Mouse (Mus musculus) midbrain, embryonic 13.5 days (tissue): ENCODE results near the gene Zpbp2. TPM values are rescaled to one million over a fixed set of nuclear protein-coding genes. Genes with fewer than 3 reads are reported as not detected.
"Not testable (repeated sequence)": the region's sequence is repeated elsewhere in the genome, so short reads cannot be mapped to it uniquely, and the experiment has no call there.

Experiments
- ATAC-seq: fragments of 200-750 bp; cut with Nextera tagmentation; 2 replicates; pipeline ENCODE4 v1.8.0; 2017; ENCODE audit warnings: mild to moderate bottlenecking, moderate TSS enrichment, moderate library complexity
- H3K27ac ChIP-seq: fragments of 300-500 bp; sonication (generic); 2 replicates; pipeline ENCODE4 v1.5.1; 2015; ENCODE audit warnings: inconsistent platforms, mild to moderate bottlenecking, moderate library complexity
- H3K27me3 ChIP-seq: fragments of 300-500 bp; sonication (generic); 2 replicates; pipeline ENCODE4 v1.6.1; 2015; ENCODE audit warnings: mild to moderate bottlenecking, inconsistent platforms
- H3K36me3 ChIP-seq: fragments of 300-500 bp; sonication (generic); 2 replicates; pipeline ENCODE4 v1.6.1; 2015; ENCODE audit warnings: mild to moderate bottlenecking, inconsistent platforms
- H3K4me1 ChIP-seq: fragments of 300-500 bp; sonication (generic); replicated peaks from 2 replicates; pipeline ENCODE4 v1.6.1; 2015; ENCODE audit warnings: inconsistent platforms
- H3K4me2 ChIP-seq: fragments of 300-500 bp; sonication (generic); replicated peaks from 2 replicates; pipeline ENCODE4 v1.6.1; 2015; ENCODE audit warnings: moderate library complexity, mild to moderate bottlenecking, inconsistent platforms
- H3K4me3 ChIP-seq: fragments of 300-500 bp; sonication (generic); replicated peaks from 2 replicates; pipeline ENCODE4 v1.5.1; 2015; ENCODE audit warnings: mild to moderate bottlenecking, inconsistent platforms
- H3K9ac ChIP-seq: fragments of 300-500 bp; sonication (generic); replicated peaks from 2 replicates; pipeline ENCODE4 v1.6.1; 2015; ENCODE audit warnings: mild to moderate bottlenecking, inconsistent platforms
- H3K9me3 ChIP-seq: fragments of 300-500 bp; sonication (generic); 2 replicates; pipeline ENCODE4 v1.6.1; 2016; ENCODE audit warnings: mild to moderate bottlenecking, inconsistent platforms
- WGBS: fragments of 180-500 bp; shearing (Covaris S2); methylation state at CpG from one replicate; pipeline ENCODE4 v1.1.7; 2015; 5-methylcytosine and 5-hydroxymethylcytosine counted together
- polyA plus RNA-seq: library from polyadenylated mRNA; unstranded; fragments of >200 nt; fragmentation: Nextera tagmentation; extraction: Ambion mirVana; gene quantifications from 2 replicates; pipeline ENCODE4 v1.2.1, GENCODE M21; 2015

Gene Zpbp2
- polyA plus RNA-seq, 1 experiment from 2014 or later: 0.12 TPM

DNA sequence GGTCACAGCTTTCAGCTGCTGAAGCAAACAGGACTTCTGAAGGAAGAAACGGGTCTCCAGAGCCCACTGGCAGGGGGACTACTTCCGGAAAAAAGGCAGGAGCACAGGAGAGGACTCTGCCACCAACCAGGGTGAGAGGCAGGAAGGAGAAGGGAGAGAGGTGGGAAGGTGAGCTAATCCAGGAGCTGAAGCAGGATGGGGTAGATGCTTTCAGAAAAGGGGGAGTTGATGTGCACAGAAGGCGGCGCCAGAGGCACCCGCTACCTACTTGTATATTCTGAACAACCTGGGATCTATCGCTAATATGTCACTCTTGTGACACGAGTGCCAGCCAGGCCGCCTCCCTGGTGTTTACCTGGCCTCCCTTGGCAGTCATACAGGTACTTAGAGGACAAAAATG is 47.1 kb downstream of the Zpbp2 start, which contains the start of gene Lrrc3c:
Lrrc3c (plus strand) TSS at position 301 of the 400 bp plus-strand sequence.
- H3K4me2 ChIP-seq: no peak within 1 kb of the TSS
- no peak within 1 kb of the TSS for H3K27ac ChIP-seq
- peaks cover 27% of the 10 kb centered on the region for H3K27me3 ChIP-seq
- H3K4me1 ChIP-seq: 0 out of 2 replicates have a peak, but pooled peaks cover 8% of the 10 kb centered on the region
- no peaks in the 10 kb centered on the region for H3K36me3 ChIP-seq
- WGBS: 89% methylated on average over 8 of the region's 8 CpGs
- no peaks in the 10 kb centered on the region for H3K9me3 ChIP-seq
- no peak within 1 kb of the TSS for H3K4me3 ChIP-seq
- no peak for ATAC-seq
- 0 out of 2 replicates have a peak within 1 kb of the TSS, but pooled peaks have one; percentile 14 for H3K9ac ChIP-seq

GRCm38 (mm10) chr11:98598851-98599290 is 48.0 kb downstream of the Zpbp2 start:
- Histone ChIP-seq H3K4me2 (no peak overlapping the region), H3K9me3 (no peaks in the 10 kb centered on the region), H3K9ac (0 out of 2 replicates have a peak overlapping the region, but pooled peaks have one; percentile 14), H3K27me3 (peaks cover 27% of the 10 kb centered on the region), H3K4me1 (0 out of 2 replicates have a peak, but pooled peaks cover 8% of the 10 kb centered on the region), H3K27ac (no peak overlapping the region), H3K36me3 (no peaks in the 10 kb centered on the region), H3K4me3 (no peak overlapping the region)
- 65% methylated on average over 18 of the region's 18 CpGs for WGBS
- ATAC-seq: no peak

- Histone ChIP-seq H3K36me3 (no peaks in the 10 kb centered on the region), H3K27ac (no peak overlapping the region), H3K27me3 (peaks cover 23% of the 10 kb centered on the region), H3K9ac (0 out of 2 replicates have a peak overlapping the region, but pooled peaks have one; percentile 14), H3K9me3 (no peaks in the 10 kb centered on the region), H3K4me3 (no peak overlapping the region), H3K4me2 (no peak overlapping the region), H3K4me1 (0 out of 2 replicates have a peak, but pooled peaks cover 8% of the 10 kb centered on the region)
- 49% methylated on average over 18 of the region's 18 CpGs for WGBS
- ATAC-seq: no peak
Measured at GRCm38 (mm10) chr11:98599291-98599690, 48.4 kb downstream of the Zpbp2 start.

- Histone ChIP-seq H3K27me3 (peaks cover 23% of the 10 kb centered on the region), H3K9ac (no peak overlapping the region; the same call in 1 of the 2 replicates), H3K9me3 (no peaks in the 10 kb centered on the region), H3K27ac (no peak overlapping the region), H3K4me2 (peak overlapping the region; percentile 53), H3K4me3 (peak overlapping the region; percentile 32), H3K4me1 (0 out of 2 replicates have a peak, but pooled peaks cover 8% of the 10 kb centered on the region), H3K36me3 (no peaks in the 10 kb centered on the region)
- ATAC-seq: peak; percentile 53; the same call in 1 of the 2 replicates
- 1% methylated on average over 19 of the region's 20 CpGs for WGBS
Measured at GRCm38 (mm10) chr11:98602090-98602690, 51.3 kb downstream of the Zpbp2 start.

DNA sequence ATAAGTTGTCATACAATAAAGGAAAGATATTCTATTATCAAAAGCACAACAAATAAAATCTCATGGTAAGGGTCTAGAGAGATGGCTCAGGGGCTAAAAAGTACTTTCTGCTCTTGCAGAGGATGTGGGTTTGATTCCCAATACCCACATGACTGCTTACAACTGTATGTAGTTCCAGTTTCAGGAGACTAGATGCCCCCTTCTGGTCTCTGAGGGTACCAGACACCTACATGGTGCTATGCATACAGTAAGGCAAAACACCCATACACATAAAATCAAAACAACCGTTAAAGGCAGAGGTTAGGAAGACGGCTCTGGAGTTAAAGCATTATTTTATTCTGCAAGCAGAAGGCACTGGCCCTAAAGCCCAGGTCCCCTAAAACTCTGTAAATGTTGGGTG is 53.1 kb downstream of the Zpbp2 start:
- H3K4me2 ChIP-seq: no peak overlapping the region
- no peaks in the 10 kb centered on the region for H3K36me3 ChIP-seq
- no peak for ATAC-seq
- WGBS: 87% methylated on average over 2 of the region's 2 CpGs
- no peak overlapping the region for H3K27ac ChIP-seq
- H3K4me1 ChIP-seq: 0 out of 2 replicates have a peak, but pooled peaks cover 8% of the 10 kb centered on the region
- no peak overlapping the region for H3K4me3 ChIP-seq
- H3K9me3 ChIP-seq: no peaks in the 10 kb centered on the region
- H3K9ac ChIP-seq: no peak overlapping the region
- peaks cover 15% of the 10 kb centered on the region for H3K27me3 ChIP-seq

DNA sequence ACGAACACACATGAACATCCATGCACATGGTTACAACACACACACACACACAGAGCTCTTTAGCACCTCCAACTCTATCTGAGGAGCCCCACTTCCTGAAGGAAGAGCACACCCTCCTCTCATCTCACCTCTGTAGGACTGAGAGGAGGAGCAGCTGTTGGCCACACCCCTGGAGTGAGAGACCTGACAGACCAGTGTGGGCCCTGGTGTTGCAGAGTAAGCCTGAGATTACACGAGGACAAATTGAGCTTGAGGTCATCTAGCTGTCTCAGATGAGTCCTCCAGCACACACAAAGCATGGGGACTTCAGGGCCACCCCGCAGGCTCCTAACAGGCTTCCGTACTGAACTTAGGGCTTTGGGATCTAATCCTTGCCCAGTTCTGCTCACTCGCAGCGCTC is 54.0 kb downstream of the Zpbp2 start:
- 80% methylated on average over 6 of the region's 6 CpGs for WGBS

DNA sequence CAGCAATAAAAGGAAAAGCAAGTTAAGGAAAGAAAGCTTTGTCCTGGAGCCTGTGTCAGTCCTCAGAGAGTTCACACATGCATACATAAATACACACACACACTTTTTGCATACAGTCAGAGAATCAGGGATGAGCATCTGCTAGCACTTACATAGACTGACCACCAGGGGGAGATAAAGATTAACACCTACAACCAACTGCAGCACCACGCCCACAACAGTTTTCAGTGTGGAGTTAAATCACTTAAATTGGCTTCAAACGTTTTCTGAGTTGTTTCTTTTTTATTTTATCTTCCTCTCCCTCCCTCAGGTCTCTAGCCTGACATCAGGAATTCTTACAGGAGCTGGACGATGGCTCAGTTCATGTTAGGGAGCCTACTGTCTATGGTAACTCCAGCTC is 55.9 kb downstream of the Zpbp2 start:
- Histone ChIP-seq H3K27ac (no peak overlapping the region), H3K9ac (no peak overlapping the region), H3K36me3 (no peaks in the 10 kb centered on the region), H3K4me1 (0 out of 2 replicates have a peak, but pooled peaks cover 8% of the 10 kb centered on the region), H3K4me2 (no peak overlapping the region), H3K9me3 (no peaks in the 10 kb centered on the region), H3K27me3 (peaks cover 7% of the 10 kb centered on the region; the same call in 1 of the 2 replicates), H3K4me3 (no peak overlapping the region)
- ATAC-seq: no peak
- 13% methylated on average over 3 of the region's 3 CpGs for WGBS

More for the DNA sequence above, 54.0 kb downstream of the Zpbp2 start:
- H3K4me1 ChIP-seq, H3K9me3 ChIP-seq, H3K36me3 ChIP-seq, H3K4me3 ChIP-seq, H3K9ac ChIP-seq, H3K4me2 ChIP-seq, H3K27ac ChIP-seq, ATAC-seq: not testable (repeated sequence)
- peaks cover 11% of the 10 kb centered on the region for H3K27me3 ChIP-seq

Other genes starting within 250 kb of the Zpbp2 start
- gene Neurod2, start 221.4 kb upstream of the Zpbp2 start, polyA plus RNA-seq: 6.7 and 9.3 TPM in 2 replicates
- gene Ppp1r1b, start 202.7 kb upstream of the Zpbp2 start, polyA plus RNA-seq: 0.73 and 1.9 TPM in 2 replicates
- 44.5 and 46.9 TPM in 2 replicates for gene Stard3, start 192.7 kb upstream of the Zpbp2 start, polyA plus RNA-seq
- 0.23 and 0.28 TPM in 2 replicates for gene Tcap, start 167.3 kb upstream of the Zpbp2 start, polyA plus RNA-seq
- gene Pnmt, start 164.6 kb upstream of the Zpbp2 start, polyA plus RNA-seq: 0.23 TPM in 1 of 2 replicates, not detected in the other
- 9.2 and 10.7 TPM in 2 replicates for gene Pgap3, start 150.6 kb upstream of the Zpbp2 start, polyA plus RNA-seq
- gene Erbb2, start 138.6 kb upstream of the Zpbp2 start, polyA plus RNA-seq: 7.1 and 7.6 TPM in 2 replicates
- 231 and 239 TPM in 2 replicates for gene Mien1, start 112.1 kb upstream of the Zpbp2 start, polyA plus RNA-seq
- gene Grb7, start 104.7 kb upstream of the Zpbp2 start, polyA plus RNA-seq: 0.21 and 0.24 TPM in 2 replicates
- gene Ikzf3, start 5.1 kb upstream of the Zpbp2 start, polyA plus RNA-seq: 0.36 TPM in 1 of 2 replicates, not detected in the other
- 87.0 and 97.3 TPM in 2 replicates for gene Ormdl3, start 36.3 kb downstream of the Zpbp2 start, polyA plus RNA-seq
- not detected in 2 replicates for gene Lrrc3c, start 47.2 kb downstream of the Zpbp2 start, polyA plus RNA-seq
- gene Gm12355, start 74.6 kb downstream of the Zpbp2 start, polyA plus RNA-seq: 0.90 and 1.5 TPM in 2 replicates
- gene Gsdma3, start 75.3 kb downstream of the Zpbp2 start, polyA plus RNA-seq: not detected in 2 replicates
- gene Gsdma2, start 95.7 kb downstream of the Zpbp2 start, polyA plus RNA-seq: not detected in 2 replicates
- not detected in 2 replicates for gene Gsdma, start 113.3 kb downstream of the Zpbp2 start, polyA plus RNA-seq
- 174 and 190 TPM in 2 replicates for gene Psmd3, start 131.5 kb downstream of the Zpbp2 start, polyA plus RNA-seq
- gene Csf3, start 150.2 kb downstream of the Zpbp2 start, polyA plus RNA-seq: not detected in 2 replicates
- gene Med24, start 178.3 kb downstream of the Zpbp2 start, polyA plus RNA-seq: 83.5 and 90.3 TPM in 2 replicates
- 99.6 and 106 TPM in 2 replicates for gene Thra, start 189.5 kb downstream of the Zpbp2 start, polyA plus RNA-seq
- gene Nr1d1, start 224.2 kb downstream of the Zpbp2 start, polyA plus RNA-seq: 1.2 and 1.9 TPM in 2 replicates
- gene Msl1, start 244.4 kb downstream of the Zpbp2 start, polyA plus RNA-seq: 34.2 and 34.5 TPM in 2 replicates